Mouse (Mus musculus) fat pad, adult 2 months (tissue): ENCODE results near the gene Kcnq2.

Source experiments
- DNase-seq: peaks from one replicate; pipeline ENCODE4 v3.0.0-alpha.2; 2011; ENCODE audit warnings: low read depth, low spot score; ENCODE audit errors: extremely low read depth

Kcnq2 gene

GRCm38 (mm10) chr2:181134591-181135445 lies at the start of gene Kcnq2:
Gene Kcnq2 (minus strand): TSS chr2:181135300.
- DNase-seq: no peak

- DNase-seq: no peak
Measured at GRCm38 (mm10) chr2:181180898-181181297, 45.8 kb upstream of the Kcnq2 start.

DNA sequence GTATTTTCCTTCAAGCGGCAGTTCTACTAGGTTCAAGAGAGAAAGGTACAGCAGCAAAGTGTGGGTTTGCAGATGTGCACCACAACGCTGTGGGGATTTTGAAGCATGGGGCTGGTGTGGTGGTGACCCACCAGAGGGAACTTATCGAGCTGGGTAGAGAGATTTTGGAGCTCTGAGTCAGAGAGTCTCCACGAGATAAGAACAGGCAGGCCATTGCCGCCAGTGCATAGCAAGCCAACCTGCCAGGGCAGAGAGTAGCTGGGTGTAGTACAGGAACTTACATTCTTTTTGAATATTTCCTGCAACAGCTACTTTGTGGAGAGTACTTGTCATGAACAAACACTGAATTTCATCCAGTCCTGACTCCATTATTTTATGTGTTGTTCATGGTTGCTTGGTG lies 43.4 kb upstream of the Kcnq2 start:
- DNase-seq: no peak

DNA sequence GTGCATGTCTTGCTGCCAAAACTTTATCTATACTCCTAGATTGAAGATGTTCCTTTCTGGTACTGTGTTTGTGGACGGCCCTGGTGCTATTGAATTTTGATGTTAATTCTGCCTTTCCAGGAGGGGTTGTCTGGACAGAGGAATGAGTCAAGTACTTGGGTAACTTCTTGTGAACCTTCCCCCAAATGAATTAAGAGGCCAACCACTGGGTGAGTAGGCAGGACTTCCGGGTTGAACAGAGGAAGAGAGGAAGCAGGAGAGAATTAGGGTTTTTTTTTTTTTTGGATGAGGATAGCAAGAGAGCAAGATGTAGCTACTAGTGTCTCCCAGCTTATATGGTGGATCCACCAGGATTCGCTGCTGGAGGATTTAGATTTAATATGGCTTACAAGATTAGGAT lies 42.9 kb upstream of the Kcnq2 start:
- no peak for DNase-seq

DNA sequence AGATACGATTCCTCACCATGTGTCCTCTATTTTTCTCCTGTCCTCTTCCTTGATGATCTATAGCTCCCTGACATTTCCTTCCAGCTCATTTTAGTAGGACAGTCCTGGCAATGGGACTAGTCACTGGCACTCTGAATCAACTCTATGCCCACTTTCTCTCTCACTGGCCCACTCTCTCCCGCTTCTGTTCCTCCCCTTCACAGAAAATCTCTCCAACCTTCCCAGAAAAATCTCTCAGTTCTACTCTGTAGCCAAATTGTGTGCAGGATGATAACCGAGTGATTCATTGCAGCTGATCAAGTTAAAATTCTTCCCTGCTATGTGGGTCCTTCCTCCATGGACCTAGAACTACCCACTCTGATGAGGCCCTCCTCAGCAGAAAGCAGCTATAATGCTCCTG lies 39.5 kb upstream of the Kcnq2 start:
- DNase-seq: no peak

DNA sequence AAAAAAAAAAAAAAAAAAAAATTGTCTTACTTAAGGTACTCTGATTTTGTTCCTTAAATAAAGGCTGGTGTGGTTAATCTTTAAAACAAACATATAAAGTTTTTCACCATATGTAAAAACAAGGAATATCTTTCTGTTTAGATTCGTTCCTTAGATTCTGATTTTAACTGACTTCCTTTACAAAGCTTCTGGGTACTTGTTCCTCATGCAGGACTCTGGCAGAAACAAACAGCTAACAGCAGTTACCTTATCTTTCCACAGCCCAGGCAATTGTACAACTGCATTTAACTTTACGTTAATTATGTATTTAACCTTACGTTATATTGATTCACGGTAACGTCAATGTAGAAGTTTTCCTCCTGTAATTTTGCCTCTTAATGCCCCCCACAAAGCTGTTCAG lies 31.4 kb upstream of the Kcnq2 start:
- DNase-seq: no peak

DNA sequence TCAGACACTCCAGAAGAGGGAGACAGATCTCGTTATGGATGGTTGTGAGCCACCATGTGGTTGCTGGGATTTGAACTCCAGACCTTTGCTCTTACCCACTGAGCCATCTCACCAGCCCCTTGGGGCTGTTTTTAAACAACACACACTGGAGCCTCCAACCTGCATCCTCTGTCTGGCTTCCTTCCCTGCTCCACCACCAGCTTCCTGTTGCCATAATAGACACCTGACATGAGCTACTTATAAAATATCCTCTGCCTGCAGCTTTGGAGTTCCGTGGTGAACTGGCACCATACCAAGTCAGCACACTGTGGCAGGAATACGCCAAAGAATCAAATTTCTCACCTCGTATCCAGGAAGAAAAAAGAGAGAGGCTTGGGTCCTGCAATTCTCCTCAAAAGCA lies 25.7 kb upstream of the Kcnq2 start:
- DNase-seq: no peak

GRCm38 (mm10) chr2:181159771-181160170 lies 24.7 kb upstream of the Kcnq2 start:
- DNase-seq: no peak

GRCm38 (mm10) chr2:181159091-181159514 lies 24.0 kb upstream of the Kcnq2 start:
- DNase-seq: no peak

DNA sequence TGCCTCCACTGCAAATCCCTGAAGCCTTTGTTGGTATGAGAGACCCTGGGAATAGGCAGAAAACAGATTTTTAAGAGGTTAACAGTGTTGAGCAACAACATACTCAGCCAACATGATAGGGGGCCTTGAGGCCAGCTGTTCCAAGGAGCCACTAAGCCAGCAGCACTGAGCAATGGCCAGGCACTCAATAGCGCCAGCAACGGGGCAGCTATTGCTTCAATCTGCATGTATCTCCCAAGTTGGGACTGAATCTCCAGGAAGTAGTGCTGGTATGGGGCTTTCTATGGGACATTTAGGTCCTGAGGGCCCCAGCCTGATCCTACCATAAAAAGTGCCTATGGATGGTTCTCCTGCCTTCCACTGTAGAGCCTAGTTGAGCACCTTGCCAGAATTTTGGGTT lies 23.4 kb upstream of the Kcnq2 start:
- DNase-seq: no peak

DNA sequence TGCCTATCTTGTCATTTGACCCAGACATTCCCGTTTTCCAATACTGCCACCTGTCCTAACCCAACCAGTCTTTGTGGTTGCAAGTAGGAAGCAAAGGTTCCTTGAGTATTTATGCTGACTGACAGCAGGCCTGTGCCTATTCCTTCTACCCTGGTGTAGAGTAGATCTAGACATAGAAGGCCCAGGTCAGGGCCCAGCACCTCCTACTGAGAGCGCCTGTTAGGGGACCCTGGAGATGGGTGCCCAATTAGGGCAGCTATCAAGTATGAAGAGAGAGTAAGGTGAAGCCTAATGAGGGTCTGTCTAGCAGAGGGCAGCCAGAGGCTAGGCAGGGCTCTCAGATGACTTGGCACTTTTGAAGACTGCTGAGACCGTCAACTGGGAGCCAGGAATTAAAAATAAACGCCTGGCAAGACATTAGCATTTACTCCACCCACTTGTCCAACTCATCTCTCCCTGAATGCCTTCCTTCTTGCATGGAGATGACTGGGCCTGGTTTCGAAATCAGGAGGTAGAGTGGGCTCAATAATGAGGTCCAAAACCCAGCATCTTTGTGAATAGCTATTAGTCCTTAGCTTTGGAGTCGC lies 22.7 kb upstream of the Kcnq2 start:
- no peak for DNase-seq

GRCm38 (mm10) chr2:181157180-181157579 lies 22.1 kb upstream of the Kcnq2 start:
- no peak for DNase-seq

DNA sequence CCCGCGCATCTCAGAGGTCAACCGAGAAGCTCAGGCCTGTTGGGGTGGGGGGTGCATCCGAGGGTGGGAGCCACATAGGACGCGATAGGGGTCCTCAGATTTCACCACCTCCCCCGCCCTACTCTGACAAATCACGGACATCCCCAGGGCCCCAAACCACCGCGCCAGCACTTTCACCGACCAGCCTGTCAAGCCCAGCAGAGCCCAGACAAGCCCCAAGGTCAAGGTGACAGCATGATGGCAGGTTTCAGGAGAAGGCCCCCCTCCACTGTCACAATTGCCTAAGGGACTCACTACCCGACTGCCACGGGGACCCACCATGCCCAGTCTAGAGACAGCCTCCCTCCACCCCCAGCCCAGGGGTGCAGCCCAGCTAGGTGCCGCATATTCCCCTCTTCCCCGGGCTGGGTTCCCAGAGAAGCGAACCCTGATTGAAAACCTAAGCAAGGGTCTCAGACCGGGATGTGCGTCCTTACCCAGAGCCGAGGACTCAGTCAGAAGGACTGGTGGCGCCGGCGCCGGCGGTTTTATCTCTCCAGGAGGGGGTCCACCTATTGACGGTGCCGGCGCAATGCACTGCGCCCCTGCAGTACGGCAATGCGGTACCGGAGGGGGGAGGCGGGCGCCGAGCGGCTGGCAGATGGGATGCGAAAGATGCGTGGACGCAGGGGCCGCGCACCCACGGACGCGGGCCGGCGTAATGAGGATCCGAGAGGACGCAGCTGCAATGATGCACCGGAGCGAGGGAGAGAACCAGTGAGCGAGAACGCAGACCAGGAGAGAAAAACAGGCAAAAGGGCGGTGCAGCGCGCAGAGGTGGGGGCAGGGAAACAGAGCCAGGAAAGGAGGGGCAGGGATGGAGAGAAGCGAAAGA lies 21.4 kb upstream of the Kcnq2 start, which contains the start of gene Eef1a2:
Gene Eef1a2 (minus strand): TSS at position 767 of the 874 bp plus-strand sequence.
- DNase-seq: no peak

DNA sequence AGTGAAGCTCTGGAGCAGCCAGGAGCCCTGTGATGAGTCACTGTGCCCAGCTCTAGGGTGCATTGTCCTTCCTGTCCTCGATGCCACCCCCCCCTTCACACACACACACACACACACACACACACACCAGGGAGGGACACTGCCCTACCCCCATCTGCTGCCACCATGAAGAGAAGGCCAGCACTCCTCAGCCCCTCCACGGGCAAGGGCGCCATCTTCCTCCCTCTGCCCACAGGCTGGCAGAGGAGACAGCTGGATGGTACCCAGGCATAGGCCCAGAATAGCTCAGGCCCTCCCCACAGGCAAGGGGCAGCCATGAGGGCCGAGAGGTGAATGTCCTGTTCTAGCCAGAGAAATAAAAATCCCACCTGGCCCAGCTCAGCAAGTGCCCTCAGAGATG lies 20.7 kb upstream of the Kcnq2 start:
- no peak for DNase-seq

GRCm38 (mm10) chr2:181154831-181155415 lies 19.8 kb upstream of the Kcnq2 start:
- no peak for DNase-seq

GRCm38 (mm10) chr2:181154361-181154760 lies 19.3 kb upstream of the Kcnq2 start:
- no peak for DNase-seq

DNA sequence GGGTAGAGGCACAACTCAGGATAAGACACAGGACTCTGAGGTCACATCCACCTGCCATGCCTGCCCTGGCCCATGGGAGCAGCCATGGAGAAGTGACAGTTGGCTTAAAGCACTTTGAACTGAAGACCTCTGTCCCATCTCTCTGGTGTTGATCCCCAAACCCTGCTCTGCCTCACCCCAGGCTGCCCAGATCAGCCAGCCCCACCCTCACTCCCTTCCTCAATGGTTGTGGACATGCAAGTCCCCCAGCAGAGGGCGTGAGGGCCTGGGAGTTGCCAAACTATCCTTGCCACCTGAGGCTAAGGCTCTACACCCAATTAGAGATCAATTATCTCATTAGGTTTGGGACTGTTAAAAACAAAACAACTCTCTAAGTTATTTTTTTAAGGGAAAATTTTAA lies 18.7 kb upstream of the Kcnq2 start:
- DNase-seq: no peak

- DNase-seq: no peak
Measured at GRCm38 (mm10) chr2:181153131-181153530, 18.0 kb upstream of the Kcnq2 start.

DNA sequence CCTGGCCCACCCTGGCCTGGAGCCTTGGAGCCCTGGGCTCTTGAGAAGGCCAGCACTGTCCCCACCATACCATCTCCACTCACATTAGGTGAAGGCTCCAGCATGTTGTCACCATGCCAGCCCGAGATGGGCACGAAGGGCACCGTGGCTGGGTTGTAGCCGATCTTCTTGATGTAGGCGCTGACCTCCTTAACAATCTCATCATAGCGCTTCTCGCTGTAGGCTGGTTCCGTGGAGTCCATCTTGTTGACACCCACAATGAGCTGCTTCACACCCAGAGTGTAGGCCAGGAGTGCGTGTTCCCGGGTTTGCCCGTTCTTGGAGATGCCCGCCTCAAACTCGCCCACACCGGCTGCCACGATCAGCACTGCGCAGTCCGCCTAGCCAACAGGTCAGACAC lies 17.6 kb upstream of the Kcnq2 start:
- DNase-seq: no peak

DNA sequence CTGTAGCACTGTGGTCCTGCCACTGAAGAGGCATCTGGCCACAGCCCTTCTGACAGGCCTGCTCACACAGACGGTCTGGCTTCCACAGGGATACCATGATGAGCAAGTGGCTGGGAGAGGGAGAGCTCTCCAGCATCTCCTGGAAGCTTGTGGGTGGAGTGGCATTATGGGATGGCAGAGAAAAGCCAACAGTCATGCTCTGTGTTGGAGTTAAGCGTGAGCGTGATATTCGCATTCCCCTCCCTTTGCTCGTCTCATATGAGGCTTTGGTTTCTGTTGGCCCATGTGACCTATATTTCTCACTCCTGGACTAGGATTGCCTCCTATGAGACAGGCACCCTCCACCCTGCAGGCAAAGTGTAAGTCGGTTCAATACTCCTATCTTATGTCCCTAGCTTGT lies 15.2 kb upstream of the Kcnq2 start:
- DNase-seq: no peak

- DNase-seq: no peak
Measured at GRCm38 (mm10) chr2:181148318-181148955, 13.3 kb upstream of the Kcnq2 start.
